Mouse (Mus musculus) T-helper 2 cell (primary cell): Measurements from ENCODE around the gene Cercam.
"Not testable (repeated sequence)": the region's sequence is repeated elsewhere in the genome, so short reads cannot be mapped to it uniquely, and the experiment has no call there.

Experiments
- in situ Hi-C: fragments of 300-600 bp; cut with MboI, MseI; formaldehyde crosslinking; loops from one replicate; pipeline ENCODE4 v1.15.1; 2025; ENCODE audit warnings: high pct_unique_total_duplicates

Cercam gene

DNA sequence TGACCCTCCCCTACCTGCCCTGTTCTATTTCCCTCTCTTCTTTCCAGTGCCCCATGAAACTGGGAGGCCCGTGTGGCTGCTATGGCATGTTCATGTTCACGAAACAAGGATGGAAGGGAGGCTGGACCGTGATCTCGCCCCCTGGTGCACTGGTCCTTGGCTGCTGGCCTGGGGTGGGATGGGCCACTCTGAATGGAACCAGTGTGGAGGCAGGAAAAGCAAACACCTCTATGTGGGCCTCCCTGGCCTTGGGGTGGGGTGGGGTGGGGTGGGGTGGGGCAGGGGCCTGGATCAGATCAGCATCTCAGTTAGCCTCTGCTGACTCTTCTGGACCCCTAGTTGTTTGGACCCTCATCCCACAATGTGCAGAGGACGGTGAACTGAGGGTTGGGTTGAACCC, 15.2 kb upstream of the Cercam start:
- in situ Hi-C loops: no loop called here

DNA sequence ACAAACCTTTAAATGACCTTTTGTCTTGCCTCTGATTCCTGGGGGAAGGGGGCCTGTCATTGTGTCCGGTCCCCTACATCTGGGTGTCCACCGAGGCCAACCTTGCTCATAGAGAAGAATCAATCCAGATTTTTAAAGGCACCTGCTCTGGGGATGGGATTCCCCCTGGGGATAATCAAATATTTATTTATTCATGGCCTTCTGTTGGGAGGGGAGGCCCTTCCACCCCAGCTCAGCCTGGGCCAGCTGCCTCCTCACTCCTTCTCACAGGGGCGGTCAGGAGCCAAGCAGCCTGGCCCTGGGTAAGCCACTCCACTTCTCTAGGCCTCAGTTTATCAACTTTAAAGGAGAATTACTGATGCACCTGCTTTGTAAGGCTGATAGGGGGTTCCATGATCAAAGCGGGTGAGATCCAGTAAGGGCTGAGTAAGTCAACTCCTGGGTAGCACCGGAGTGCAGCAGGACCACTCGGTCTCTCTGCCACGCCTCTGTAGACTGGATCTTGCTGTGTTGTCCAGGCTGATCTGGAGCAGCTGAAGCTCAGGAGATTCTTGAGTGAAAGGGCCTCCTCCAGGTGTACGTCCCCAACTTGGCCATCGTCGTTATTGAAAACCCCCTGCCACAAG, 13.3 kb upstream of the Cercam start:
- in situ Hi-C loops: no loop called here

DNA sequence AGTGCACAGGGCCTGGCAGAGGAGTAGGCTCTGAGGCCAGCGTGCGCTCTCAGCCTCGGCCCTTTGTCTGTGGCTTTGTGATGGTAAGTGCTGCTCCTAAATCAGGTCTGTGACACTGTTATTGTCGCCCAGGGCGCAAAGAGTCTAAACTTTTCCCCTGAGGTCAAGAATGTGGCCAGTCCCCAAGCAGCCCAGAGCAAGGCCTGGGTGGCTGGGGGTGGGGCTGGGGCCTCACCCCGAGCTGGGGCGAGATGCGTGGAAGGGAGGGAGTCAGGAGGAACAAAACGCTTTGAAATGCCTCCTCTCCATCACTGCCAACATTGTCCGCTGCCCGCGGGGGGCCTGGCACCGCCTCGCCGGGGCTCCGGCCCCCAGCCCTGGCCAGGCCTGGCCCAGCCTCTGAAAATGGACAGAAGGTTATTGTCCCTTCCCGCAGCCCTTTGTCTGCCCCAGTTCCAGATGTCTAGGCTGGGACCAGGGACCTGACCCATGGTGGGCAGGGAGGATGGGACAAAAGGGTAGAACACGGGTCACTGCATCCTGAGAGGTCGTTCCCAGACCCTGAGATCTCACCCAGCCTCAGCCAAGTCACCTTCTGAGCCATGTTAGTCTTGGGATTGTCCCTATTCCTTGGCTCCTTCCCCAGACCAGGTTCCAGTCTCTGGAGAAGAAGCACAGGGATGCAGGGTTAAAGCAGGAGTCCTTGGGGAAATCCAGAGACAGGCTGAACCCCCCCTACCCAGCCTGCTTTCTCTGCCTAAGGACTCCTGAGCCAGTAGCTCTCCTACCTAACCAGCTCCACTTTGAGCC, 12.3 kb upstream of the Cercam start:
- in situ Hi-C loops: no loop called here

DNA sequence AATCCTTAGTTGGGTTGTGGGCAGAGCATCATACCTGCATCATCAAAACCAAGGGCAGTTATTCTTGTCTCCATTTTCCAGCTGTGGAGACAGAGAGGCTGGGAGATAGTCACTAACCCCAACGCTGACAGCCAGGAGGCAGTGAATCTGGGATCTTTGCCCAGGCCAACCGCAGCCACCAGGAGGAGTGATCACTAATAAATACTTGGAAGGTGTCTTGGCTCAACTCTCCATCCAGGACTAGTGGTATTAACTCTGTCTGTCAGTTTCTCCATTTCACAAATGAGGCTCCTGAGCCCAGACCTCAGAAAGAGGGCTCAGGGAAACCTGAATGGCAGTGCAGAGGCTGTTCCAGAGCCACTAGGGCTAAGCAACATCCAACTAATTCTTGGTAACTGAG, 11.6 kb upstream of the Cercam start:
- in situ Hi-C loops: no loop called here

DNA sequence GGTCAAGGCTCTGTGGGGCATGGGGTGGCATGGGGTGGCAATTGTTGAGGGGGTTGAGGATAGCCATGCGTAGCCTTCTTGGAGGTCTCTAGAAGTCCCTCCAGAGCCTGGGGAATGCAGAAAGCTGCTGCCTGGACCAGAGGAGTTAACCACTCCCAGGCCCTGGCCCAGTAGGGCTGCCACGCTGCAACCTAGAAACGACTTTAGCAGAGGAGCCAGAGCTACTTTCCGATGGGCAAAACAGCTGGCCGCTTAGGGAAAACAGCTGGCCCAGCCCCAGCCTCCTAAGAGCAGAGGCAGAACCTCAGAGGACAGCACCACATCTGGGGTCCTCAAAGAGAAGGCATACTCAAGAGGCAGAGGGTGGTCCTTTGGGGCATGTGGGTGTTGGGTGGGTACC, 11.0 kb upstream of the Cercam start:
- in situ Hi-C loops: no loop called here

DNA sequence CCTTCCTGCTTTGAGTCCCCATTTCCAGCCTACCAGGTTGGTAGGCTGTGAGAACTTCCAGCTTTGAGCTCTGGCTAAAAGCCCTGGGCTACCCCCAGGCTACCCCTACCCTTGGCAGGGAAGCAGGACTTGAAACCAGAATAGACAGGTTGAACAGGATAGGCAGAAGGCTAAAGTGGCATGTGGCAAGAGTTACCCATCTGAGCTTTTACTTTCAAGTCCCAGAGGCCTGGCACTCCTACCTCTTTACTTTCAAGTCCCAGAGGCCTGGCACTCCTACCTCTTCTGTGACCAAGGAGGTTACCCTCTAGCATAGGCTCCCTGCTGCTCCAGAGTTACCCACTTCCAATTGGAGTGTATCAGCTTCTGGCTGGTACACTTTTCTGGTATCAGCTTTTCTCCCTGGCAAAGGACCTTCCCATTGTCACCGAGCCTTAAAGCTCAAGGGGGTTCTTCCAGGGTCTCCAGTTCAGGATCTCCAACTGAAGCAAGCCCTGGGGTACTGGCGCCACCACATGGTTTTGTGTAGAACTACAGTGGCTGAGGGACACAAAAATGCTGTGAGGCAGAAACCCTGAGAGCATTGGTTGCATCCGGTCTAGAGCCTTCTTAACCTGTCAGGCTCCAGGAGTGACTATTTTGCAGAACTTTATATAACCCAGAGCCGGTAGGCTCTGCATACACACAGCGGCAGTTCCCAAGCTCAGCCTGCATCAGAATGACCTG, 10.1 kb upstream of the Cercam start:
- in situ Hi-C loops: no loop called here

DNA sequence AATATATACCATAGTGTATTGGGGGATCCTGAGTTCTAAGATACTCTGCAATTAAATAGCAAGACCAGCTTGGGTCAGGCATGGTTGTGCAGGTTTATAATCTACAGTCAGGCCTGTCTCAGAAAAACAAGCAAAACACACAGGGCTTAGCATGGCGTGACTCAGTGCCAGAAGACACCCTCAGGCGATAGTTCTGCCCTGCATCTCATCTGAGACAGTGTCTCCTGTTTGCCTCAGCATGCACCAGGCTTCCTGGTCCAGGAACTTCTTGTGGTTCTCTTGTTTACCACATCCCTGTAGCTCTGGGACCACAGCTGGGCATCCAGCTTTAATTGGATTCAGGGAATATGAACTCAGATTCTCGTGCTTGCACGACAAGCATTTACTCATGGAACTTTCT, 3.8 kb upstream of the Cercam start:
- in situ Hi-C loops: no loop called here

DNA sequence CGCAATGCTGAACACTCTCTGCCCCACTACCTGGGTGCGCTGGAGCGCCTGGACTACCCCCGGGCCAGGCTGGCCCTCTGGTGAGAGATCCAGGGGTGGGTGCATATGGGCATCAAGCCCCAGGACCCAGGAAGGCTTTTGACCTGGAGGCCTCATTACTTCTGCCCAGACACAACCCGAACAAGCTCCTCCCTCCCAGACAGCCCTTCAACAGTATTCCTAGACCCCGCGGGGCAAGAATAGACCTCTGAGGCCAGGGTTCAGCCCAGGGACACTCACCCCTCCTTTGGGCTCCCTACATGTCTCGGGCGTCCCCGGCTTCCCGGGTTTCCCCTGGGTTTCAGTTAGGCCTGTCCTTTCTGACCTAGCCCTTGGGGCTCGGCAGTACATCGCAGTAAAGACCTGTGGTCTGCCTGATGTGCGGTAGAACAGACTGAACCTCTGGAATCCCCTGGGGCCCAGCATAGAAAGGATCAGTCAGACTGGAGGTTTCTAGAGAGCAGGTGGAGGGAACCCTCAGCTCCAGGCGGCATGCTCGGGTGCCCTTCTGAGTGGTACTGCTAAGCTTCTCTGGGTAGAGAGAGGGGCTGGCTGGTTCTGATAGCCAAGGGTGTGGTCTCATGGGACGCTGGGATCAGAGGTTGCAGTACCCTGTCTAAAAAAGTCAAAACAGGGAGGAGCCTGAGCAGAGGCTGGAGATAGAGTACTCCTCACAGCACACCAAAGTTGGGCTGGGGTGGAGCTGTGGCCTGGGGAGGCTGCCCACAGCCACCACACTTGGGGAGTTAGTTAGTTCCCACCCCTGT, 885 bp downstream of the Cercam start:
- in situ Hi-C loops: no loop called here

DNA sequence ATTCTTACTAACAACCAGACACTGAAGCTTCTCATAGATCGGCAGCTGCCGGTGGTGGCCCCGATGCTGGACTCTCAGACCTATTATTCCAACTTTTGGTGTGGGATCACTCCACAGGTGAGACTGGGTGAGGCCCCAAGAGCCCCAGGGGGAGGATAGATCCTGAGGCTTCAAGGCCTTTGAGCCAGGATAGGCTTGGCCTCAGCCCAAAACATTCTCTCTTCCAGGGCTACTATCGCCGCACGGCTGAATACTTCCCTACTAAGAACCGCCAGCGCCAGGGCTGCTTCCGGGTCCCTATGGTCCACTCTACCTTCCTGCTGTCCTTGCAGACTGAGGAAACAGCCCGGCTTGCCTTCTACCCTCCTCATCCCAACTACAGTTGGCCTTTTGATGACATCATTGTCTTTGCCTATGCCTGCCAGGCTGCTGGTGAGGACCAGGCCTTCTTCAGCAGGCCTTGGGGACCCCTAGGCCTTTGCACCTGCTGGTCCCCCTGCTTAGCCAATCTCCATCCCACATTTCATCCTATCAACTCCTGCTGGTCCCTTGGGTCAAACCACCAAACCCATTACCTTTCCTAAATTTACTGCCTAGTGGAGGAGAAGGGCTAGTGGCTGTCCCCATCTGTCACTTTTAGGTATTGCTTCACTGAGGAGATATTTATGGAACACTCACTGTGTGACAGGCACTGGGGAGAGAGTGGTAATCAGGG, 3.8 kb downstream of the Cercam start:
- in situ Hi-C loops: no loop called here

DNA sequence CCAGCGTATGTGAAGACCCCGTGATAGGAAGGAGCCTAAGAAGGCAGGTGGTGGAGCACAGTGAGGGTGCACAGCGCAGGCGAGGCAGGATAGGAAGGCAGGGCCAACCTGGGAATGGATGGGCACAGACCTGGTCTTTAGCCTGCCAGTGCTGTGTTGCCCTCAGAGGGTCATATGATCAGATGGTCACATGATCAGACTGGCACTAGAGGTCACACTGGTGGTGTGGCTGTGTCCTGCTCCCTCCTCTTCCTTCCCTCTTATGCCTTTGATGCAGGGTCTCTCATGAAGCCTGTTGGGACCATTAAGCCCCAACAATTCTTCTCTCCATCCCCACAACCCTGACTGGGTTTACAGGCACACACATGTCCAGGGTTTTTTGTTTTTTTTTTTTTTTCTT, 4.8 kb downstream of the Cercam start:
- in situ Hi-C loops: no loop called here

DNA sequence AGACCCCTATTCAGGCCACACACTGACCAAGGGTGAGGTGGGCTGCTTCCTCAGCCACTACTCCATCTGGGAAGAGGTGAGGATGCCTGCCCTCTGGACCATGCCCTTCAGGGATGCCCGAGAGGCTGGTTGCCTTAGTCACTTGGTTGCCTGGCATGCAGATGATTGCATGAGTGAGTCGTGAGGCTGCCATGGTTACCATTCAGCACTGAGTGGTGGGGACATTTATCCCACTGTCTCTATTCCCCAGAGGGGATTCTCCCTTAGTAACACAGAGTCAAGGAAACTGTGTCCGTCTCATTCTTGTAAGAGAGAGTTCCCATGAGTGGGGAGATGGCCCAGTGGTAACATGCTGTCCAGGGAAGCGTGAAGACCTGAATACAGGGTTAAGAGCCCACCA, 9.1 kb downstream of the Cercam start:
- in situ Hi-C loops: no loop called here

DNA sequence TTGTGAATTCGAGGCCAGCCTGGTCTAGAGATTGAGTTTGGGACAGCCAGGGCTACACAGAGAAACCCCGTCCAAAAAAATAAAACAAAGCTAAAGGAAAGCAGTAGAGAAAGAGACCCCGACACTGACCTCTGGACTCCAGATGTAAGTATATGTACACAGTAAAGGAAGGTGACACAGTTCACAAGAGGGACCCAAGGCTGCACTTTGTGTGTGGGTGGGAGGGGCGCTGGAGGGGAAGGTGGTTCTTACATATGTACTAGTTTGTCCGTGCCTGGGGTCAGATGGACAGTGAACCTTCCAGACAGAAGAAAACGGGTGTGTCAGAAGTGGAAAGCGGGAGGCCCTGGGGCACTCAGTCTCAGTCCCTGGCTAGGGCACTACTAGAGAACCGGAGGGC, 10.2 kb downstream of the Cercam start:
- in situ Hi-C loops: no loop called here

DNA sequence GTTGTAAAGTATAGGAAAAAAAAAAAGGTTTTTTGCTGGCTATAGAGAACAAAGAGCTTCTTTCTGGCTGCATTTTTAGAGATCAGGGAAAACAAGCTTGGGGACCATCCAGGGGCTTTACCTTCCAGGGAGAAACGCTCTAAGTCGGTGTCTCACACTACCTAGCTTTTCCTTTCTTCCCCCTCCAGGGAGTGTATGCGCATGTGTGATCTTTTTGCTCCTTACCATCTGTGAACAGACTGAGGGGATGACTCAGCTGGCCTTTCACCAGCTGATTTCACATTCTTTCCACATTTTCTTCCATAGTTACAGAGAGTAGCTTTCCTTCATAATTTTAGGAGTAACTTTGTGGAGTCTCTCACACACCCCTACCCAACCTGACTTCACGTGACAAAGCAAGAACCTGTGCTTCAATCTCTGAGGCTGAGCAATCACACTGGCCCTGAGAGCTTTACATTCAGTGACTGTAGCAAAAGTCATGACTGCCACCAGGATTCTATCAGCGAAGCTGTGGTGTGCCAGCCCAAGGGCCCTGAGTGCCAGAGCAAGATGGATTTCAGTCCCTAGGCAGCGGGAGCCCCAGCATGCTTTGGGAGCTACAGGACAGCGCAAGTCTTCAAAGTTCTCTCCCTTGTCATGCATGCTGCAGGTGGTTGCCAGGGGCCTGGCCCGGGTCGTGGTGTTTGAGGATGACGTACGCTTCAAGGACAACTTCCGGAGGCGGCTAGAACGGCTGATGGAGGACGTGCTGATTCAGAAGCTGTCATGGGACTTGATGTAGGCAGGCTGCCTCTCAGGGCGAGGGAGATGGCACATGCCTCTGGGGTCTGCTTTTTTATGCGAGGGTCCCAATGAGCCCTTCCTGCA, 11.2 kb downstream of the Cercam start:
- in situ Hi-C loops: no loop called here

DNA sequence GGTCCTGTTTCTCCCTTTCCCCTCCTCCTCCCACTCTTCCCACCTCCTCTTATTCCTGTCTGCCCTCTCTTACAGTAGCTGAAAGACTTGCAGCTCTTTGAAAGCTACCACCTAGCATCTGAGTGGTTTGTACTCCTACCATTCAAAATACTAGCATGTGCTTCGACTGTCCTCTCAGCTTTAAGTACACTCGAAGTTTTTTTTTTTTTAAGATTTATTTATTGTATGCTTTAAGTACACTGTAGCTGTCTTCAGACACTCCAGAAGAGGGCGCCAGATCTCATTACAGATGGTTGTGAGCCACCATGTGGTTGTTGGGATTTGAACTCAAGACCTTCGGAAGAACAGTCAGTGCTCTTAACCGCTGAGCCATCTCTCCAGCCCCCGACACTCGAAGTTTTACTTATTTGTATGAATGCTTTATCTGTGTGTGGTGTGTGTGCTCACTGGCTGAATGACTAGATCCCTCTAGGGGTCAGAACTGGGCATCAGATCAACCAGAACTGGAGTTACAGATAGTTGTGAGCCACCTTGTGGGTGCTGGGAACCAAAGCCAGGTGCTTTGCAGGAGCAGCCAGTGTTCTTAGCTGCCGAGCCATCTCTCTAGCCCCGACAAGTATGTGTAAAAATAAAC, 17.8 kb downstream of the Cercam start:
- in situ Hi-C loops: not testable (repeated sequence)

DNA sequence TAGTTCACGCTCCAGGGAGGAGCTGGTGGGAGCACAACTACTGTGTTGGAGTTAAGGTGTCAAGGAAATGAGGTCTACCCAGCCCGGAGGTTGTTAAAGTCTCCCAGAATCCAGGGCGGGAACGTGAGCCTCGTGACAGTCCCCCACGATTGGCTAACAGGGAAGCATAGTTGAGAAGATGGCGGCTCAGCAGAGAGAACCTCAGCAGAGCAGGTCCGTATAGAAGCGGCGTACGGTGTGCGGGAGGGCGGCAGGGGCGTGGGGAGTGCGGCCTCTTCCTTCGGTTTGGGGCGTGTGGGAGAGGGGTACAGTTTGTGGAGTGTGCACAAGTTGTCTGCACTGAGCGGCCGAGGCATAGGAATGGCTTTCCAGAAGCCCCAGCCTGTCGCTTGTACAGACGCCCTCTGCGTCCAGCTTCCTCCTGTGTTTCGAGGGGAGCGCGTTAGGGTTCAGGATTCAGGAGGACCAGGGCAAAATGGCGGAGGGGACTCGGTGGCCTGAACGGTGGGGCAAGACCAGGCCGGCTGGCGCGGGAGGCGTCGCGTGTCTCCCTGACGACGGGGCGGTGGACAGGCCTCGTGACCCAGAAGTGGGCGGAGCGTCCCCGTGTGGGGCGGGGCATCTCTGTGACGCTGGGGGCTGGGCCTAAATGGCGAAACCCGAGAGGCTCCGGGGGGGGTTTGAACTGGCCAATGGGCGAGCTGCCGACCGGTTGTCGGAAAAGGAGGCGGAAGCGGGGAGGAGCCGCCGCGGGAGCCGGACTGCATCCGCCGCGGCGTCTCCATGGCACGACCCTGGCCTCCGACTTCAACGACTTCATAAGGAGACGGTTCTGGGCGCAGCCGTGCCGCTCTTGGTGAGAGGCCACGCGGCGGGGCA, 20.3 kb downstream of the Cercam start, which contains the start of gene Odf2:
Odf2 (plus strand) TSS at position 156 of the 879 bp plus-strand sequence.
- in situ Hi-C loops: no loop called here

DNA sequence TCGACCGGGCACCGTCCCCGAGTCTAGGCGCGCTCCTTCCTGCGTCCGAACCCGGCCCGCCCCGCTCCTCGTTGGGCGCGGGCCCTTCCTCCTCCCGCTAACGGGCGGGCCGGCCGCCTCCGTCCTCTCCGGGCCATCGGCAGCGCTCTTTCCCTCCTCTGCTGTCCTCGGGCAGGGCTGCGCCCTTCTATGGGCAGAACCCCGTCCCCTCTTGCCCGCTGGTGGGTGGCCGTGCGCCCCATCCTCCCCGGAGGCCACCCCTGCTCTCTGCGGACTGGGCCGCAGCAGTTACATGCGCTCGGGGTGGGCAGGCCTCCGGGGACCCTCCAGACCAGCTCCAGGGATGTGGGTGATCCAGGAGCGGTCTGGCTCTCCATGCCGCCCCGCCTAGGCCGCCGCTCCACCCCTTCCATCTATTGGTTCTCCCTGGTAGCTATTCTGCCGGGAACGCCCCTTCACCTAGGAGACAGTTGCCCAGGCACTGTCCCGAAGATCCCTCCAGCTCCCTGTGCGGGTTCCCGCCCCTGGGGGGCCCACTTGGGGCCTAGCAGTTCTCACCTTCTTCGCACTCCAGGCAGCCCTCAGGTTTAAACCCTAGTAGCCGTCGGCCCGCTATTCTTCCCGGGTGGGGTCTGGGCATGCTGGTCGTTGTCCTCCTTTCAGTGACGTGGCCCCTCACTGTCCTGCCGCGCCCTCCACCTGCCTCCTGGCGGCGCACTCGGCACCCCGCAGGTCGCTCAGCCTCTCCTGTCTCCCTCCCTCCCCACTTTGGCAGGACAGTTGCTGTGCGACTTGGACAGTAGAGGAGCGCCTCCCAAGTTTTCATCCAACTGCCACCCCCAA, 21.2 kb downstream of the Cercam start:
- in situ Hi-C loops: no loop called here

DNA sequence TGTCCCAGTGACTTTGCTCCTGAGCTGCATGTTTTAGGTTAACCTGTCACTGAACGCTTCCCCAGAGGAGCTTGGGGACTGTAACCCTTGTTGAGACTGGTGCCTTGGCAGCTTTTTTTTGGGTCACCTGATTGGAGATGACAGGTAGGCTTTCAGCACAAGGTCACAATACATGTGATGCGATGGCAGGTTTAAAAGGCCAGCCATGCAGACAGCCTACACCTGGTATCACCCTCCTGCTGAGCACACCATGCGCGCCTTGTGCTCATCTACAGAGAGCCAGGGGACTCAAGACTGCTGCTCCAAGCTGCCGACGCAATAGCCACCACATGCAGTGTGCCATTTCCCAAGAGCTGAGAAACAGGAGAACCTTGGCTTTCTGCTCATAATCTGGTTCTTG, 22.8 kb downstream of the Cercam start:
- in situ Hi-C loops: no loop called here

DNA sequence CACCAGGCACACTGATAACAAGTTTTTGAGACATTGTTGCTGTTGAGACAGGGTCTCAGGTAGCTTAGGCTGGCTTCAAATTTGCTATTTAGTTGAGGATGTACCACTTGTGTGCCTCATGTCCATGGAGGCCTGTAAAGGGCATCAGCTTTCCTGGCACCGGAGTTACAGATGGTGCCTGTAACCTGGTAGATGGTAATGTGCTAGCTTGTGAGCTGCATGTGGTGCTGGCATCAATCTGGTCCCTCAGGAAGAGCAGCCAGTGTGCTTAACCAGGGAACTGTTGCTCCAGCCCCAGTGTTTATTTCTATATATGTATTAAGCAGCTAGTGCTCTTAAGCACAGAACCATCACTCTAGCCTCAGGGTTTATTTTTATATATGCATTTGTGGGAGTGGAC, 27.1 kb downstream of the Cercam start:
- in situ Hi-C loops: no loop called here
